Mouse (Mus musculus) WW6 (cell line): Measurements from ENCODE around the gene Vim.

Source experiments
- DNase-seq: peaks from one replicate; pipeline ENCODE4 v3.0.0-alpha.2; 2013; ENCODE audit warnings: low read depth, low spot score

Vim gene

DNA sequence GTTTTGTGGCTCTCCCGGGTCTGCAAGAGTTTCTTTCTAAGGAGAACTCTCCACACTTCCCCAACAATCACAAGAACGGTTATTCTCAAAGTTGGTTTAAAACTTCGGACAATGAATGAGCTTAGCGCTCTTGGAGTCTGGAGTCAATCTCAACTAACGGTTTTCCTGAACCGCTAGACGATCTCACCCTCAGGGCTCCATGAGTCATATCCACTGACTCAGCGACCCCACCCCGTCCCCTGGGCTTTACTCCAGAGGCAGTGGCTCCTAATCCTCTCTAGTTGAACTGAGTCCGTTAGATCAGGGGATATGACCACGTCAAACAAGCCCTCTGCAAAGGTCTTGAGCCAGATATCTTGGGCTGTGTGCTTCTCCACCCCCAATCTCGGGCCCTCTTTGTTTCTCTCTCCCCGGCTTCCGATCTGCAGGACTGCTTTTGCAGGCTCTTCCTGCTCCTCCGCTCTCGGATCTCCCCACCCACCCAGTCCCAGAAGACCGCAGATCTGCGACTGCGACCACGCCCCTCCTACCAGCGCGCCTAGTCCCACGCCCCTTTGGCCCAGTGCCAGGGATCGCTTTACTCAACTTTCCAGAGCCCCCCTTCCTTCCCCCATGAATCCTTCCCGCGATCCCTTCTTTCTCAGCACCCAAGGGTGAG lies at the start of gene Vim:
TSS of gene Vim (plus strand) at position 520 of the 658 bp plus-strand sequence.
- peak; percentile 74 for DNase-seq

DNA sequence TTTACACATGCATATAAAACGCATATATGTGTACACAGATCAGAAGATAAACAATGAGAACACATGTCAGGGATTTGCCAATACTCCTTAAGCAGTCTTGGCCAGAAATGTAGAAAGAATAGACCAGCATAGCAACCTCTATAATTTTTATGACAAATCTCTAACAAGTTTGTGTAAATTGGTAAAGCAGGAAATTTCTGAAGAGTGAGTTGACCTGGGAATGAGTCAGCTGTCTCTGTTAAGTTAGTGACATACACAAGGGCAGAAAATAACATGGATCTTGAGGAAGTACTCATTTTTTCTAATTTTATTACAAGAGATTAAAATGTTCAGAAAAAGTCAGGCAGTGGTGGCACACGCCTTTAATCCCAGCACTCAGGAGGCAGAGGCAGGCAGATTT lies 47.5 kb upstream of the Vim start:
- no peak for DNase-seq

DNA sequence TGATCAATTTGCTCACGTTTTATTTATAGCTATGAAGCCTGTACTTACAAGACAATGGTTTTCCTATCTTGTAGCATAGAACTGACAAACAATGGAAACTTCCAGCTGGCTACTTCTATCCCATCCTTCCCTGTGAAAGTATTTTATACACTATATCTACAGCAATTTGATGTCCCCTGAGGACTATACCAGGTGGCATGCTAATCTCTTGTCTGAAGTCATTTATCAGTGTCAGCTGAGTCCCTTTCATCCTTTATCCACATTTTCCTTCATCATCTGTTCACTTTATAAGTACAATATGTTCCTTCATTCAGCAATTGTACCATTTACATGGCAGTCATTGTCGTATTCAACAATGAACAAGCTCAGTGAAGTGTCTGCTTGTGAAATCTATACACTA lies 46.6 kb upstream of the Vim start:
- DNase-seq: no peak

DNA sequence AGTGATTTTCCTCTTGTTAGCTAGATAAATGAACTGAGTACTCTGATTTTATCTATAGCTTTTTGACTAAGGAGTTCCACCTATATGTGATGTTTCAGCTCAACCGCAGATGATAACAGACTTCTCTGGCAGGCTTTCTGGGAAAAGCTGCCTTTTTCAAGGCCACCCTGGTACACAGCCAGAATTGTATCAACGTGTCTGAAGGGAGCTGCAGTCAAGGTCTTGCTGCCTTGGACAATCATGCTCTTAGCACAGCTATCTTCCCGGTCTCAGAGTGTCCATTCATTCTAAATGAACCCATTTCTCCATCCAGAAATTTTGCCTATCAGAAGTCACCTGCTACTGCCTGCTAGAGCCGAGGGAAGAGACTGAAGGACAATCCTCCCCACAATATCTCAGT lies 46.2 kb upstream of the Vim start:
- DNase-seq: no peak

DNA sequence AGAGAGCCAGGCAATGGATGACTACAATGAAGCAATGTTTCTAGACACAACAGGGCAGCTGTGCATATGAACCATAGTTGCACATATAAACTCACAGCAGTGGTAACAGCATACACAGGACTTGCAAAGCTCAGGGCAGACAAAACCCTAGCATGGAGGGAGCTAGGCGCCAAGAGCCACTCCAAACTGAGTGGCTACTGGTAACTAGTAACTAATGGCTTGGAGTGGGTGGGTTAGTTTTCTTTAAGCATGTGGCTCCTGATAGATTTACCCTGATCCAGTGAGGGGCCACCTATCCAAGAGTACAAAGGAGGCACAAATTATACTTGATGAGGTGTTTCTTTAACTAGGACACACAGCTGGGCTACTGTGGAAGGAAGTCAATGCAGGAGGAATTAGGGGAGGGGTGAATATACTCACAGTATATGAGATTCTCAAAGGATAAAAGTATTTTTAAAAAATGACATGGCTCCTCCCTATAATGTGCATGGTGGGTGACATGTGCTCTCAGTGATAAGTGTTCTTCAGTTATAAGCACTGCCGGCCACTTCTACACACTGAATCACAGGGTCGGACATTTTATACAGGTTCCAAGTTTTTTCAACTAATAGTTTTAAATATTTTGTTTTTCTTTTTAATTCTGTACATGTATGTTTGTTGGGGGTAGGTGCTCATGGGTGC lies 44.3 kb upstream of the Vim start:
- no peak for DNase-seq

DNA sequence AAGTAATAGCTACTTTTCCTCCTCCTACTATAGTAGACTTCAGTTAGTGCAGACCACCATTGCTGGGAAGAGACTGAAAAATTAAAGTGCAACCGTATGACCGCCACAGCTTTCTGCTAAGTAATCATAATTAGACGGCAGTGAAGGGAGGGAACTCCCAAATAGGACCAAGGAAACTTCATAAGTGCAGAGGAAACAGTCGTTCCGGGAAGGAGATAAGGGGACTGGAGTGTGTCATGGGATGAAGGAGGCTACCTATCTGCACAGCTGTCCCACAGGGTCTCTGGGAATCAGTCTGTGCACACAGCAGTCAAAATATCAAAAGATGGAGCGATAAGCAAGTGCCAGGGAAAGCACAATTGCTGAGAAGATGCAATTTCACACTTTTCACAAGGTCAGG lies 43.1 kb upstream of the Vim start:
- no peak for DNase-seq

DNA sequence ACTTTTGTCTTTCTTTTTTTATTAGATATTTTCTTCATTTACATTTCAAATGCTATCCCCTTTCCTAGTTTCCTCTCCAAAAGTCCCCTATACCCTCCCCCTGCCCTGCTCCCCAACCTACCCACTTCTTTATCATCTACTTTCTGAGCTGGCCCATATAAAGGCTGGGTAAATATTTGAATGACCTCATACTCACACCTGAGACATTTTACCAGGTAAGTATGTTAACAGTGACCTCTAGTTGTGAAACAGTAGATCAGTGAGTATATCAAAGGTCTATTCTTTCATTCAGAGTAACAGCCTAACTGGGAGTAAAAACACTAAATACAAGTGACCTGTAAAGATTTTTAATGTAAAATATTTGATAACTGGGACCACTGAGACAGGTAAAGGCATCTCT lies 37.0 kb upstream of the Vim start:
- DNase-seq: no peak

DNA sequence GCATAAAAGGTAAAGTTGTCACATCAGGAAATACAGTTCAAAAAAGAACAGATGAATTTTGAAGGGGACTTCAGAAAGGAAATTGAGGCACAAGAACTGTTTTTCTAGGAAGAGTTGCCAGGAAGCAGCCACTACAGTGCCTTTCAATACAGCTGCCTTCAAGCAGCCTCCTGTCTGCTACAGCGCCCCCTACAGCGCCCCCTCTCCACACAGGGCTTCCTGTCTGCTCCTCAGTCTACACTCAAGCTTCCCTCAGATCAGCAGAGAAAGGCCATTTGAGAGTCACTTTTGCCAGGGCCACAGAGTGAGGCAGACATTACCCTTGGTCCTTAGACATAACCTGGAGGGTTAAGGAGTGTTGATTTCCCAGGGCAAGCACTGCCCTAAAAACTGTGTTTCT lies 36.0 kb upstream of the Vim start:
- DNase-seq: no peak

DNA sequence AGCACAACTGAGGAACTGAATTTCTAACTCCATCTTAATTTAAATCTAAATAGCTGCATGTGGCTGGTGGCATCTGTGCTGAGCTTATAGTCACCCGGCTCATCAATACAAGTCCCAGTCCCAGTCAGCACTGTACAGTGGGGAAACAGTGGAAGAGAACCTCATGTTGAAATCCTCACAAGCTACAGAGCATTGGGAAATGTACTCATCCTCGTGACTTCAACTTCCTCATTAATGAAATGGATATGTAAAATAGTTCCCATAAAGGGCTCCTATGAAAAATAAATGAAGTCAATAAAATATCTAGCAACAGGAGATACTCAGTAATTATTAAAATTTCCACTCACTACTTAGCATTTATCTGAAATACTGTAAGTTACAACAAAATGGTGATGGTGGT lies 35.5 kb upstream of the Vim start:
- DNase-seq: no peak

DNA sequence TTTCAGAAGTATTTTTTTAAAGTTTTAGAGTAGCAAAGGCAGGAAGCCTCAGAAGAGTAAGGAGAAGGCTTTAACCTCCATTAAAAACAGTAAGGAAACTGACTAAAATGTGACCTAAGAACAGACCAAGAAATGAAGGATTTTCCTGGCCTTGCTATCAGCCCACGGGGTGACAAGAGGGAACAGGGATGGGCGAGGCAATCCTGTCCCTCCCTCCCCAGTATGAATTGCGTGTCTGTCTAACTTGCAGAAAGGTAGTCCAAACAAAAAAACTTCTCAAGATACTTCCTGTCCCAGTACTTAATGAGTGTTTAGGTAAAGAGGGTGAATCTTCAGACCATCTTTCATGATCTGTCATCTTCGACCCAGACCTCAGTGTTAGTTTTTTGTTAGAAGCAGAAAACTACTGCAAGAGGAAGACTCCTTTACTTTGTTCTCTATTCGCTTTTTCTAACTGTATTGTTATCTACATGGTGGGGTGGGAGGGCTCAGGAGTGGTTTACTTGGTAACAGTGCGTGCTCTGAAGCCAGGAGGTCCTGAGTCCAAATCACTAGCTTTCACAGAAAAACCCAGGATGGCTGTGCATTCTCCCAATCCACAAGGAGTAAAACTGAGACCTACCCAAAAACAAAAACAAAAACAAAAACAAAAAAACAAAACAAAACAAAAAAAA lies 34.9 kb upstream of the Vim start:
- DNase-seq: no peak

DNA sequence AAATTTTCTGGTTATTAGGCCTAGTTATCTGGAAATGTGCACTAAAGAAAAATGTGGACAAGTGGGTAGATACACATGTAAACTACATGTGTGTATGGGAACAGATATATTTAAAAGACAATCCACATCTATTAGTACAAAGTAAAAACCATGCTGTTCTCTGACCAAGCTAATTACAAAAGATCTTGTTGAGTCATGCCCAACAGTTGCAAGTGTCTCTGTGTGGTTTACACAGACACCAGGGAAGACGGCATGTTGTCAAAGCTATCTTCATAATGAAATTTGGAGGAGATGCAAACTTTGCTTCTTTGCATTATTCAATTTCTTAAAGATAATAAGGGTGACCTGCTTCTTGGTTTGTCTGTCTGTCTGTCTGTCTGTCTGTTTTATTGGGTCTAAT lies 33.9 kb upstream of the Vim start:
- DNase-seq: no peak

DNA sequence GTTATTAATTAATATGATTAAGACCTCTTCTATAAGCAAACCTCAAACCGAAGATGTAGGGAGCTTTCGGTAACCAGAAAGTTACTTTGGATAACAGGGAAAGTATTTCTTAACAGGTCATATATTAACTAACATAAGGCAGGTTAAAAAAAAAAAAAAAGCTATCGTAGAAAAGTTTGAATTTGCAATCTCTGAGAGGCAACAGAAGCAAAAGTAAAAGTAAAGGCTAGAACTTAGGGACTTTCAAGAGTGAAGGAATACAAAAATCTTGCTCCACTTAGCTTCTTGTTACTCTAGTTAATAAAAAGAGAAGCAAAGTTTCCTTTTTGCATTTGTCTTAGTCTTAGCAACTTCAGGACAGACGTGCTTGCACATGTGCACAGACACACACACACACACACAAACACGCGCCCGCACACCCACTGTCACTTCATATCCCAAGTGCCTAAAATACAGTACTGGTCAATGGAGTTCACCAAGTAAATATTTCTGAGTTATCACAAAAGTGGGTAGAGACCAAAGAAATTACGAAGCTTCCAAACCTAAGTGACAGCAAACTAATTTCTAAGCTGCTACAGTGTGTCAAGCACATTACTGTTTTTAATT lies 30.1 kb upstream of the Vim start:
- DNase-seq: no peak

DNA sequence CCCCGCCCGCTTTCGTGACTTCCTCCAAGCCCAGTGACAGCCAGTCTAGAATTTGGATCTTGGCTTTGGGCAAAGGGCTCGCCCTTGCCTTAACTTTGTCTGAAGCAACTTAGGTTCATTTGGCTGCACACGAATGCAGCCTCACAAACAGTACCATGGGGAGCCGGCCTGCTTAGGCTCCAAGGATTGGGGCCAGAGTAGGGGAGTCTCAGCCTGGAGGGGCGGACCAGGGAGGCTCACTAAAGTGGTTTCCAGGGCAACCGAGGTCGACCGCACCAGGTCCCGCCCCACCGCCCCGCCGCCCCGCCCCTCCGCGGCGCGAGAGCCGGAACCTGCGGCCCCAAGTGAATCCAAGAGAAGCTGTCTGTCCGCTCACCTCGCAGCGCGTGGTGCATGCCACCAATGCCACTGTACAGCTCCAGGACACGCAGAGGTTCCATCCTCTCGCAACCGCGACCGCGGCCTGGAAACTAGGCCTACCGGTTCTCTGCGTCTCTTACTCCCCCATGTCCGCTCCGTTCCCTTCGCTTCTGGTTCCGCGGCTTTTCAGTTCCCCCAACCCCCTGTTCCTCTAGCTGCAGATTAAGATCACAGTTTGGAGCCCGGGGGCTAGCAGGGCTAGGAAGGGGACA lies 29.4 kb upstream of the Vim start, which contains the start of gene Trdmt1:
TSS of gene Trdmt1 (minus strand) at position 476 of the 632 bp plus-strand sequence.
- peak; percentile 63 for DNase-seq

DNA sequence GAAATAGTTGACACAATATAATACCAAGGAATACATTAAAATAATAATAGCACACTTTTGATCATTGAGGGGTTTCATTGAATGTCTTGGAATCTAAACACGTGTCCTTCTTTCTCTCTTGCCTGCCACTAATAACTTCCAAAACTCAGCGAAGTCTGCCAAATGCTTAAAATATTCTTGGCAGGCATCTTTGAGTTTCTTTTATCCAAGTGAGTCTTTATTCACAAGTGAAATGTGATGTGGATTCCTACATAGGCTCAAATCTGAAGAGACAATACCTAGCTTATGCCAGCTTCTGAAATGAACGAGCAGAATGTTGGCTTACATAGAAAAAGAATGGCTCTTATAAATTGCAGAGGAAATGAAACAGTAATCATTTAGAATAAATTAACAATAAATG lies 25.0 kb upstream of the Vim start:
- DNase-seq: no peak

DNA sequence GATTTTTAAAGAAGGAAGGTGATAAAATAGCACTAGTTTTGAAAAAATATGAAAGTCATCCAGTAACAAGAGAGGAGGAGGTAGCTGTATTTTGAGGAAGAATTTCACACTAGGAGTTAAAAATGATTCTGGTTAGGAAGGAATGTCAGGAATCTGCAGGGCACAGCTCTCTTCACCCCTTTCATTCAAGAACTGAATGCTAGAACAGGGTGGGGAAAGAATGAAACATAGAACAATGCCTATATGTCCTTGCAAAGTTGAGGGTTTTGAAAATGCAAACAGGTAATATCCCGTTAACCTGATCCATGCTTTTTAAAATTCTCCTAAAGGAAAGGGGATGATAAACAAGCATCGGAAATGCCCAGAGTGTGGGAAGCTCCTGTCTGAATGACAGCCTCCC lies 19.8 kb upstream of the Vim start:
- no peak for DNase-seq

DNA sequence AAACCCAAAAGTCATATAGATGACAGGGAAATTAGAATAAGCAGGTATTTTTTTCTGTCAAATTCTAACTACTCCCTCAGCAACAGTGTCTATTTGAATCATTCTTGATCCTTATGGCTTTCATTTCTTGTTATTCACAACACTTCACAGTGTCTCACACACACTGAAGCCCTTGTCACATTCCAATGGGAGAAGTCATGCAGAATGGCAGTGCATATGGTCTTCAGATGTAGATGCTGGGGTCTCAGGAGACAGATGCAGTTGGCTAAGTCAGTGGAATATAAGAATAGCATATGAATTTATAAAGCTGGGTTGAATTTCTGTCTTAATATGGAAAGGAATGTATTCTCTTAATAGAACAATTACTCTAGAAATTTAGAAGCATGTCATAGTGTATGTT lies 17.5 kb upstream of the Vim start:
- no peak for DNase-seq

DNA sequence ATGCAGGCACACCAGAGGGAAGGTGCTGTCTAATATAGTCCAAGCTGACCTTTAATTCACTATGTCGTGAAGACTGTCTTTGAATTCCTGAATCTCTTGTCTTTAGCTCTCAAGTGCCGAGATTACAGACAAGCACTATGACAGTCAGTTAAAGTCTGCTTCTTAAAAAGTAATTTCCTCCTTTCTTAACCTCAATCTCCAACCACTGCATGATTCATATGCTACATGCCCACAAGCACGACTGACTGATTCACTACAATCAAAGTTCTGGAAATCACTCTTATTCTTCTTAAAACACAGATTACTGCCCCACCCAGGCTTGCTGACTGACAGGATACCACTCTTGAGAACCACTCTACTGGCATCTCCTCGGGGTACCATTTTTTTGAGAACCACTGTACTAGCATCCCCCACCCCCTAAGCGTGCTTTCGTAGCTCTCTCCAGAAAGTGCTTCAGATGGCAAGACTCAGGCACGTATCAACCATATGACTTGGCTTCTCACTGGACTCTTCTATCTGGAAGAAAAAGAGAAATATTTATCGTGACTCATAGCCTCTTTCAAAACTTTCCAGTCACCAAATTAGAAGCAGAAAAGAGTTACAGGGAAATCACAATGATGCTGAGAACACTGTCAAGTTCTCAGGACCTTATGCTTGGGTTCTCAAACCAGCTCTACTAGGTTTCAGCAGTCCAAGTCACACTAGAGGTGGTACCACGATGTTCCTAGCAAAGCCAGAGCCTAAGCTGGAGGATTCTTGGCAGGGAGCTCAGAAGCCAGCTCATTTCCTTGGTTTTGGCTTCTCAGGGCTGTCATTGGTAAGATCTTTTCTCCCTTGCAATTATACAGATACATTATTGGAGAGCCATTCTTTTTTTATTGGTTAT lies 16.3 kb upstream of the Vim start:
- DNase-seq: no peak

DNA sequence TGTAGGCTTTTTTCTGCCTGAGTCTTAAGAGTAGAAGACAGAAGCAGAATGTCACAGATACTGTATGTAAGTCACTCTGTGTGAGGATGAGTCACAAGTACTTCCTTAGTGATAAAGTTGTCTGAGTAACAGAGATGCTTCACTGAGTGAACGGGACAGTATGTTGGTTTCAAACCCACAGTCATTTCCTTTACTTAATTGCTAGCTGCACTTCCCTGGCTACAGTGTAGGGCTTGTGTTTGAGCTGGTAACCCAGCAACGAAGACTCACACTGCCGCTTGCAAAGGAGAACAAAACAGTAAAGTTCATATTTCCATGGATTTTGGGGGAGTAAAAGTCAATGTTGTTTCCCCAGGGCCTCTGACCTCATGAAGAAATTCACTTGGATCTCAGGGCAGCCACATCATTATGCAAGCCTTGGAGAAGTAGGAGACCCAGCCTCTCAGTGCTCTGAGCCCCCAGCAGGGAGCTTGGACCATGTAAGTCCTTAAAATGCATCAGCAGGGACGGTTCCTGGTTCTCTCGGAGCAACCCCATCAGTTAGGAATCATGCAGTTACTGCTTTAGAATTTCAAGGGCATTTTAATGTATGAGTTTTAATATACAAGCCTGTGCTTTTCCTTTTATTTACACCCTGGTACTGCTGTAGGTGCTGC lies 15.0 kb upstream of the Vim start:
- DNase-seq: no peak

DNA sequence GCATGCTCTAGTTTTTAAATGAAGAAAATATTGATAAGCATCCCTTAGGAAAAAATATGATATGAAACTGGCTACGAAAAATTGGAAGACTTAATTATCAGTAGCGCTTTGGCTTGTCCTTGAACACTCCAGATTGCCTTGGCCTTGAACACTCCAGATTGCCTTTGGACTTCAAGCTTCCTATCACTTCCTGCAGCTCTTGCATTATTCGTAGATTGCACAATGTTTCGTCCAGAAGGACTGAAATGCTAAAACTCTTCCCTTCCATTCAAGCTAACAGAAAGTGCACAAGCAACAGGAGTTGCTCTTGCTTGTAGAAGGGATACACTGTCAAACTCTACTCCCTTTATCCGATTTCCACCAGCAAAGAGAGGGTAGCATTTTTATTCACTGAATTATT lies 14.4 kb upstream of the Vim start:
- DNase-seq: no peak

DNA sequence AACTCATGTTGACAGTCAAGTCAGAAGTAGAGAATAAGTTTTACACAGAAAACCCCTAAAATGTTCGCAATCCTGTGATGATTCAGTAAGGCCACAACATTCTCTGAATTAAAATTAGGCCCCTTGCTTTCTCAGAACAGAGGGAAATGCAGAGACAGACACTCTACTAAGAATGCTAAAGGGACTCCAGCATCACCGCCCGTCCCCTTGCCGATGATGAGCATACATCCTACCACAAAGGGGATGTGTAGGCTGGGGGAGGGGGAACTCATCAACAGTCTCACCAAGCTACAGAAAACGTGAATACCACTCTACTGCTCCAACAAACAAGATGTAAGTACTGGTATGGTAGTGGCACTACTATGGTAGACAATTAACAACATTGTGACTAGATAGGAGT lies 14.0 kb upstream of the Vim start:
- DNase-seq: no peak

DNA sequence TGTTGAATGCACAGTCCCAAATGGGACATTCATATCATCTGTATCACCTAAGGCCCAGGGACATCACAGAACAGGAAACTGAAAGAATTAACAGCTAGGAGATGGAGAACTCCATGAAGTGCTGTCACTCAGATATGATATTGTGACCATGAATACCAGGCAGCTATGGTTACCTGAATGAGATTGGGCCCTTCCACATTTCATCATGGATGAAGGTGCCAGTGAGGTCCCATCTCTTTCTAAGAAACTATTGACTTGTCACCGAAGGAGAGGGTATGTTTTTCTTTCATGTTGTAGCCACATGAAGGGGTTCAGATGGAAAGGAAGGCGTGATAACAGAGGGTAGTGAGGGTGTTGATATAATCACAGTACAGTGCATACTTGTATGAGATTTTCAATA lies 13.3 kb upstream of the Vim start:
- DNase-seq: no peak
